Mouse (Mus musculus): ENCODE measurements around the gene Atp13a2. TPM values are rescaled to one million over a fixed set of nuclear protein-coding genes. Genes with fewer than 3 reads are reported as not detected.

Atp13a2 gene
- polyA plus RNA-seq, 1 experiment from 2014 or later = 126 TPM

DNA sequence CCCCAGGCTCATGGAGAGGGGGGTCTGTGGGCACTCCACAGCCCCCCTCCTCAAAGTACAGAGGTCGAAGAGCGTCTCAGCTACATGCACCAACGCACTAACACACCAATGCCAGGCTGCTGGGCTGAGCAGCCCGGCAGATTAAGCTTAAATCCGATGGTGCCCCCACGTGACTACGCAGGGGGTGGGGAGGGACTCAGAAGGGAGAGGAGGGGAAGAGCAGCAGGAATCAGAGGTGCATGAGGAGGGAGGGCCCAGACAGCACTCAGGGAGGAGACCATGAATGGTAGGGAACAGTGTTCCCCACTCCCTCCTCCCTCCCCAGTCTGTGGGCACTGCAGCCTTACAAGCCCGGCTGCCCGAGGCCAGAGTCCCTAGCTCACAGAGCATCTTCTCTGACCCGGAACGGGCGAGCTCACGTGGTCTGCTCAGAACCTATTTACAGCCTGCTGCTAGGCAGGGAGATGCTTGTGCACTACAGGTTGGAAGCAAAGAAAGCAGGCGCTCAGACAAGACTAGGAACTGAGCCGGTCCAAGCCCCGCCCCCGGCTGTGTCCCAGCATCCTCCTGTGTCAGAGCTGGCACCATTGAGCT, 67.0 kb downstream of the Atp13a2 start:
- no peak overlapping the region for H3K4me3 ChIP-seq
- no peak overlapping the region for H3K9ac ChIP-seq
- H3K9me3 ChIP-seq = no peaks in the 10 kb centered on the region
- no peak overlapping the region for H3K27ac ChIP-seq
- H3K27me3 ChIP-seq (replicated peaks) = no peaks in the 10 kb centered on the region
- peaks cover 33% of the 10 kb centered on the region for H3K4me1 ChIP-seq
- peak overlapping the region; percentile 23 for H3K4me2 ChIP-seq (replicated peaks)
- ATAC-seq (ENCODE audit: low FRiP score, low read depth) = peak; percentile 19
- WGBS = 33% methylated on average over 17 of the region's 17 CpGs
- peaks cover 27% of the 10 kb centered on the region for H3K36me3 ChIP-seq

Other genes starting within 250 kb of the Atp13a2 start
- gene Padi6, start 244.2 kb upstream of the Atp13a2 start, polyA plus RNA-seq (2016; fragmentation: Nextera tagmentation; extraction: Ambion mirVana) = not detected in 2 replicates
- 0.18 and 0.22 TPM in 2 replicates for gene Padi4, start 212.6 kb upstream of the Atp13a2 start, polyA plus RNA-seq (2016; fragmentation: Nextera tagmentation; extraction: Ambion mirVana)
- not detected in 2 replicates for gene Padi3, start 176.2 kb upstream of the Atp13a2 start, polyA plus RNA-seq (2016; fragmentation: Nextera tagmentation; extraction: Ambion mirVana)
- gene Padi1, start 141.1 kb upstream of the Atp13a2 start, polyA plus RNA-seq (2016; fragmentation: Nextera tagmentation; extraction: Ambion mirVana) = 0.19 and 0.38 TPM in 2 replicates
- gene Padi2, start 80.5 kb upstream of the Atp13a2 start, polyA plus RNA-seq (2016; fragmentation: Nextera tagmentation; extraction: Ambion mirVana) = 5.3 and 8.4 TPM in 2 replicates
- gene Sdhb, start 25.7 kb upstream of the Atp13a2 start, polyA plus RNA-seq (2016; fragmentation: Nextera tagmentation; extraction: Ambion mirVana) = 403 and 410 TPM in 2 replicates
- gene Mfap2, start 23.5 kb downstream of the Atp13a2 start, polyA plus RNA-seq (2016; fragmentation: Nextera tagmentation; extraction: Ambion mirVana) = 265 and 278 TPM in 2 replicates
- gene Crocc, start 73.7 kb downstream of the Atp13a2 start, polyA plus RNA-seq (2016; fragmentation: Nextera tagmentation; extraction: Ambion mirVana) = 11.7 and 12.8 TPM in 2 replicates
- gene Necap2, start 91.5 kb downstream of the Atp13a2 start, polyA plus RNA-seq (2016; fragmentation: Nextera tagmentation; extraction: Ambion mirVana) = 55.0 and 61.2 TPM in 2 replicates
- gene Spata21, start 101.5 kb downstream of the Atp13a2 start, polyA plus RNA-seq (2016; fragmentation: Nextera tagmentation; extraction: Ambion mirVana) = 0.25 TPM in 1 of 2 replicates, not detected in the other
- 32.0 TPM in 2 replicates for gene Szrd1, start 152.9 kb downstream of the Atp13a2 start, polyA plus RNA-seq (2016; fragmentation: Nextera tagmentation; extraction: Ambion mirVana)
- 28.4 and 29.3 TPM in 2 replicates for gene Fbxo42, start 161.0 kb downstream of the Atp13a2 start, polyA plus RNA-seq (2016; fragmentation: Nextera tagmentation; extraction: Ambion mirVana)
- 5.5 TPM in 2 replicates for gene Rsg1, start 227.1 kb downstream of the Atp13a2 start, polyA plus RNA-seq (2016; fragmentation: Nextera tagmentation; extraction: Ambion mirVana)

All from neural tube, embryonic 12.5 days (tissue).